Mouse (Mus musculus): ENCODE data around the gene Slfn8. TPM values are rescaled to one million over a fixed set of nuclear protein-coding genes. Genes with fewer than 3 reads are reported as not detected.

Slfn8 gene
- polyA plus RNA-seq (2014; fragmentation: Nextera tagmentation; extraction: Ambion mirVana) = 0.14 and 0.19 TPM in 2 replicates

- H3K9me3 ChIP-seq (ENCODE audit: control insufficient read depth, low read length) = no peaks in the 10 kb centered on the region
Observed at GRCm38 (mm10) chr11:83020621-83021020, at the start of gene Slfn8. Gene Slfn8, minus strand, starts transcription at chr11:83020810.

GRCm38 (mm10) chr11:83067982-83068694, 47.5 kb upstream of the Slfn8 start:
- H3K9me3 ChIP-seq (ENCODE audit: control insufficient read depth, low read length) = no peaks in the 10 kb centered on the region
- no peak for ATAC-seq (ENCODE audit: insufficient read depth, low FRiP score, low TSS enrichment)
- H3K36me3 ChIP-seq (ENCODE audit: control insufficient read depth, insufficient read depth, low read length) = no peaks in the 10 kb centered on the region
- no peak overlapping the region for H3K27ac ChIP-seq (ENCODE audit: low read depth, low read length)
- H3K27me3 ChIP-seq (ENCODE audit: control insufficient read depth, insufficient read depth, low read length) = no peaks in the 10 kb centered on the region
- H3K4me3 ChIP-seq (ENCODE audit: low read depth, low read length) = no peak overlapping the region
- no peak overlapping the region for H3K9ac ChIP-seq (ENCODE audit: low read length)
- H3K4me1 ChIP-seq (ENCODE audit: control insufficient read depth, insufficient read depth, low read length) = no peaks in the 10 kb centered on the region
- WGBS = 74% methylated on average over 4 of the region's 4 CpGs
- DNase-seq (ENCODE audit: low spot score) = no peak
- H3K4me2 ChIP-seq (ENCODE audit: low read depth) = no peak overlapping the region

More at GRCm38 (mm10) chr11:83020621-83021020, at the start of gene Slfn8:
- ATAC-seq (ENCODE audit: insufficient read depth, low FRiP score, low TSS enrichment) (no peak), DNase-seq (ENCODE audit: low spot score) (no peak)
- no peaks in the 10 kb centered on the region for H3K4me1 ChIP-seq (ENCODE audit: control insufficient read depth, insufficient read depth, low read length)
- no peak within 1 kb of the TSS for H3K27ac ChIP-seq (ENCODE audit: low read depth, low read length)
- no peak within 1 kb of the TSS for H3K4me3 ChIP-seq (ENCODE audit: low read depth, low read length)
- H3K9ac ChIP-seq (ENCODE audit: low read length) = no peak within 1 kb of the TSS
- no peak within 1 kb of the TSS for H3K4me2 ChIP-seq (ENCODE audit: low read depth)
- 81% methylated on average over 5 of the region's 5 CpGs for WGBS
- H3K36me3 ChIP-seq (ENCODE audit: control insufficient read depth, insufficient read depth, low read length) = no peaks in the 10 kb centered on the region
- no peaks in the 10 kb centered on the region for H3K27me3 ChIP-seq (ENCODE audit: control insufficient read depth, insufficient read depth, low read length)

- DNase-seq (ENCODE audit: low spot score) = no peak
- no peak overlapping the region for H3K4me2 ChIP-seq (ENCODE audit: low read depth)
- no peak overlapping the region for H3K9ac ChIP-seq (ENCODE audit: low read length)
- H3K36me3 ChIP-seq (ENCODE audit: control insufficient read depth, insufficient read depth, low read length) = no peaks in the 10 kb centered on the region
- H3K27ac ChIP-seq (ENCODE audit: low read depth, low read length) = no peak overlapping the region
- no peak overlapping the region for H3K4me3 ChIP-seq (ENCODE audit: low read depth, low read length)
- 58% methylated on average over 11 of the region's 11 CpGs for WGBS
- H3K4me1 ChIP-seq (ENCODE audit: control insufficient read depth, insufficient read depth, low read length) = no peaks in the 10 kb centered on the region
- ATAC-seq (ENCODE audit: insufficient read depth, low FRiP score, low TSS enrichment) = no peak
- no peaks in the 10 kb centered on the region for H3K9me3 ChIP-seq (ENCODE audit: control insufficient read depth, low read length)
- H3K27me3 ChIP-seq (ENCODE audit: control insufficient read depth, insufficient read depth, low read length) = no peaks in the 10 kb centered on the region
Observed at GRCm38 (mm10) chr11:83066640-83067531, 46.3 kb upstream of the Slfn8 start.

GRCm38 (mm10) chr11:83065441-83066344, 45.1 kb upstream of the Slfn8 start:
- 43% methylated on average over 6 of the region's 6 CpGs for WGBS
- H3K36me3 ChIP-seq (ENCODE audit: control insufficient read depth, insufficient read depth, low read length) = no peaks in the 10 kb centered on the region

GRCm38 (mm10) chr11:83064946-83065345, 44.3 kb upstream of the Slfn8 start, which contains the start of gene Slfn2:
Gene Slfn2, plus strand, starts transcription at chr11:83065112.
- no peak within 1 kb of the TSS for H3K4me3 ChIP-seq (ENCODE audit: low read depth, low read length)
- DNase-seq (ENCODE audit: low spot score) (no peak), ATAC-seq (ENCODE audit: insufficient read depth, low FRiP score, low TSS enrichment) (no peak)
- no peak within 1 kb of the TSS for H3K9ac ChIP-seq (ENCODE audit: low read length)
- no peaks in the 10 kb centered on the region for H3K36me3 ChIP-seq (ENCODE audit: control insufficient read depth, insufficient read depth, low read length)
- no peaks in the 10 kb centered on the region for H3K27me3 ChIP-seq (ENCODE audit: control insufficient read depth, insufficient read depth, low read length)
- H3K4me1 ChIP-seq (ENCODE audit: control insufficient read depth, insufficient read depth, low read length) = no peaks in the 10 kb centered on the region
- no peaks in the 10 kb centered on the region for H3K9me3 ChIP-seq (ENCODE audit: control insufficient read depth, low read length)
- H3K4me2 ChIP-seq (ENCODE audit: low read depth) = no peak within 1 kb of the TSS
- WGBS = 76% methylated on average over 2 of the region's 2 CpGs
- no peak within 1 kb of the TSS for H3K27ac ChIP-seq (ENCODE audit: low read depth, low read length)

More at GRCm38 (mm10) chr11:83065441-83066344, 45.1 kb upstream of the Slfn8 start:
- DNase-seq (ENCODE audit: low spot score) = no peak
- no peak overlapping the region for H3K27ac ChIP-seq (ENCODE audit: low read depth, low read length)
- H3K4me2 ChIP-seq (ENCODE audit: low read depth) = no peak overlapping the region
- ATAC-seq (ENCODE audit: insufficient read depth, low FRiP score, low TSS enrichment) = no peak
- H3K27me3 ChIP-seq (ENCODE audit: control insufficient read depth, insufficient read depth, low read length) = no peaks in the 10 kb centered on the region
- no peaks in the 10 kb centered on the region for H3K9me3 ChIP-seq (ENCODE audit: control insufficient read depth, low read length)
- no peaks in the 10 kb centered on the region for H3K4me1 ChIP-seq (ENCODE audit: control insufficient read depth, insufficient read depth, low read length)
- no peak overlapping the region for H3K4me3 ChIP-seq (ENCODE audit: low read depth, low read length)
- H3K9ac ChIP-seq (ENCODE audit: low read length) = no peak overlapping the region

- no peak overlapping the region for H3K4me3 ChIP-seq (ENCODE audit: low read depth, low read length)
- no peak overlapping the region for H3K9ac ChIP-seq (ENCODE audit: low read length)
- H3K27me3 ChIP-seq (ENCODE audit: control insufficient read depth, insufficient read depth, low read length) = no peaks in the 10 kb centered on the region
- no peaks in the 10 kb centered on the region for H3K9me3 ChIP-seq (ENCODE audit: control insufficient read depth, low read length)
- WGBS = 75% methylated on average over 3 of the region's 3 CpGs
- H3K4me2 ChIP-seq (ENCODE audit: low read depth) = no peak overlapping the region
- H3K27ac ChIP-seq (ENCODE audit: low read depth, low read length) = no peak overlapping the region
- no peaks in the 10 kb centered on the region for H3K36me3 ChIP-seq (ENCODE audit: control insufficient read depth, insufficient read depth, low read length)
- DNase-seq (ENCODE audit: low spot score) = no peak
- ATAC-seq (ENCODE audit: insufficient read depth, low FRiP score, low TSS enrichment) = no peak
- H3K4me1 ChIP-seq (ENCODE audit: control insufficient read depth, insufficient read depth, low read length) = no peaks in the 10 kb centered on the region
Observed at GRCm38 (mm10) chr11:83063941-83064349, 43.3 kb upstream of the Slfn8 start.

GRCm38 (mm10) chr11:83063126-83063525, 42.5 kb upstream of the Slfn8 start:
- 80% methylated on average over 4 of the region's 4 CpGs for WGBS

GRCm38 (mm10) chr11:83061806-83062205, 41.2 kb upstream of the Slfn8 start:
- Histone ChIP-seq H3K4me2 (ENCODE audit: low read depth) (no peak overlapping the region), H3K27ac (ENCODE audit: low read depth, low read length) (no peak overlapping the region), H3K4me3 (ENCODE audit: low read depth, low read length) (no peak overlapping the region), H3K4me1 (ENCODE audit: control insufficient read depth, insufficient read depth, low read length) (no peaks in the 10 kb centered on the region), H3K27me3 (ENCODE audit: control insufficient read depth, insufficient read depth, low read length) (no peaks in the 10 kb centered on the region), H3K36me3 (ENCODE audit: control insufficient read depth, insufficient read depth, low read length) (no peaks in the 10 kb centered on the region), H3K9me3 (ENCODE audit: control insufficient read depth, low read length) (no peaks in the 10 kb centered on the region), H3K9ac (ENCODE audit: low read length) (no peak overlapping the region)
- WGBS = 87% methylated on average over 7 of the region's 7 CpGs
- no peak for ATAC-seq (ENCODE audit: insufficient read depth, low FRiP score, low TSS enrichment)
- no peak for DNase-seq (ENCODE audit: low spot score)

More at GRCm38 (mm10) chr11:83063126-83063525, 42.5 kb upstream of the Slfn8 start:
- H3K4me3 ChIP-seq (ENCODE audit: low read depth, low read length) = no peak overlapping the region
- H3K36me3 ChIP-seq (ENCODE audit: control insufficient read depth, insufficient read depth, low read length) = no peaks in the 10 kb centered on the region
- no peak overlapping the region for H3K27ac ChIP-seq (ENCODE audit: low read depth, low read length)
- H3K9ac ChIP-seq (ENCODE audit: low read length) = no peak overlapping the region
- H3K4me2 ChIP-seq (ENCODE audit: low read depth) = no peak overlapping the region
- no peaks in the 10 kb centered on the region for H3K9me3 ChIP-seq (ENCODE audit: control insufficient read depth, low read length)
- H3K27me3 ChIP-seq (ENCODE audit: control insufficient read depth, insufficient read depth, low read length) = no peaks in the 10 kb centered on the region
- H3K4me1 ChIP-seq (ENCODE audit: control insufficient read depth, insufficient read depth, low read length) = no peaks in the 10 kb centered on the region
- no peak for ATAC-seq (ENCODE audit: insufficient read depth, low FRiP score, low TSS enrichment)
- DNase-seq (ENCODE audit: low spot score) = no peak

All from neural tube, embryonic 11.5 days (tissue).